Mouse (Mus musculus) cerebral cortex, adult 2 months (tissue): ENCODE measurements around the gene Kmt5a.

Experiments
- WGBS: fragments of 180-500 bp; shearing (Covaris S2); methylation state at CpG from one replicate; pipeline ENCODE4 v1.1.7; 2018; 5-methylcytosine and 5-hydroxymethylcytosine counted together

Kmt5a gene

DNA sequence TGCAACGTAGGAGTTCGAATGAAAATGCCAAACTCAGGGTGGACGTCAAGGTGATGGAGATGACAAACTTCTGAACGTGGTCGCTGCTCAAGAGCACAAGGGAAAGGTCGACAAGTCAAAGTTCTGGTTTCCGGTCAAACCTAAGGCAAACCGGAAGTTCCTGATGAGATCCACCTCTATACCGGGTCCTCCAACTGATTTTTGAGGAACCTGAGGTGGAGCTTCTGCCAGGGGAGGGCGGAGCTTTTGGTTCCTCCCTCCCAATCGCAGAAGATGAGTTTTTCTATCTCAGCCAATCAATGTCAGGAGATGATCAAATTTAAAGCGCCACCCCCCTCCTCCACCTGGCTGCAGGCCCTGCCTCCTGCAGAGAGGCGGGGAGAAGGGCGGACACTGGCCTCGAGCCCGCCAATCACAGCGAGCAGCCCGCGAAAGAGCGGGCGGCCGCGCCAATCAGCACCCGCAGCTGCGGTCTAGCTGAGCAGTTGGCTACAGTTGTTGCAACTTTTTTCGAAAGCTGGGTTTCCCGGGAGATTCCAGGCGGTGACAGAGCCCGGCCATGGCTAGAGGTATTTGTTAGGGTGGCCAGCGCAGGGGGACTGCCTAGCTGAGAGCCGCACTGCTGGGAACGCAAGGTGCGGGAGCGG is at the start of gene Kmt5a:
TSS of gene Kmt5a (plus strand) at position 484 of the 647 bp plus-strand sequence.
- under 1% methylated on average over 34 of the region's 34 CpGs for WGBS

GRCm38 (mm10) chr5:124392412-124392811 is 47.3 kb upstream of the Kmt5a start:
- WGBS, result 97% methylated on average over 4 of the region's 4 CpGs

GRCm38 (mm10) chr5:124393726-124394125 is 46.0 kb upstream of the Kmt5a start:
- WGBS, result 83% methylated on average over 7 of the region's 7 CpGs

GRCm38 (mm10) chr5:124410808-124411207 is 28.9 kb upstream of the Kmt5a start:
- 66% methylated on average over 3 of the region's 3 CpGs for WGBS

DNA sequence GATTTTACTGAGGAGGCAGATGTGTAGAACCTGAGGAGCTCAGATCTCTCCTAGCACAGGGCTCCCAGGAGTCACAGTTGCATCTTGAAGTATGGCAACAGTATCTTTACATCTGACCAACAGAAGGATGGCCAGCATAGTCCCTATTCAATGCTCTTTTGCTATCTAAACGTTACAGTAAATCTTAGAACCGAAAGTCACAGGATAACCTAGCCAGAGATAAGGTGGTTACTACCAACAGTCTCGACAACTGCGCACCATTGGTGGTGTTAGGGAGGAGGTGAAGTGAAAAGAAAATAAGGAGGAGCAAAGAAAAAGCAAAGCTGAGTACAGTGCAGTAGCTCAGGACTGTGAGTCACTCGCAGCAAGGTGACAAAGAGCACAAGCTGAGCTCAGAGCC is 27.6 kb upstream of the Kmt5a start:
- whole genome bisulfite sequencing, result 80% methylated on average over 5 of the region's 5 CpGs

GRCm38 (mm10) chr5:124418903-124419302 is 20.8 kb upstream of the Kmt5a start:
- WGBS, result 49% methylated on average over 2 of the region's 2 CpGs

DNA sequence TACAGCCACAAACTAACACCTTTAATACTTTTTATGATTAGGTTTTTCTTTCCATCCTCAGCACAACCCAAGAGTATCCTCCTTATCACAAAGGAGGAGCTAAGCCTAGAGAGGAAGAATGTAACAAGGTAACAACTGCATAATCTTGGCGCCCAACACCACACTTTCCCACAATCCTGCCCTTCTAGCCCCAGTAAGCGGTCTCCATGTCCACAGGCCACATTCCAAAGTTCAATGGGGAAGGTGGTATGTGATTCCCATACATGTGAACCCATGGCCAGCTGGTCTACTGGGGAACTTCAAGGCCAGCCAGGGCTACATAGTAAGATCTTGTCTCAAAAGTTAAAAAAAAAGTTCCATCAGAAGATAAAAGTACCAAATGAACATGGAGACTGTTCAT is 17.9 kb upstream of the Kmt5a start:
- 92% methylated on average over 2 of the region's 2 CpGs for whole genome bisulfite sequencing

DNA sequence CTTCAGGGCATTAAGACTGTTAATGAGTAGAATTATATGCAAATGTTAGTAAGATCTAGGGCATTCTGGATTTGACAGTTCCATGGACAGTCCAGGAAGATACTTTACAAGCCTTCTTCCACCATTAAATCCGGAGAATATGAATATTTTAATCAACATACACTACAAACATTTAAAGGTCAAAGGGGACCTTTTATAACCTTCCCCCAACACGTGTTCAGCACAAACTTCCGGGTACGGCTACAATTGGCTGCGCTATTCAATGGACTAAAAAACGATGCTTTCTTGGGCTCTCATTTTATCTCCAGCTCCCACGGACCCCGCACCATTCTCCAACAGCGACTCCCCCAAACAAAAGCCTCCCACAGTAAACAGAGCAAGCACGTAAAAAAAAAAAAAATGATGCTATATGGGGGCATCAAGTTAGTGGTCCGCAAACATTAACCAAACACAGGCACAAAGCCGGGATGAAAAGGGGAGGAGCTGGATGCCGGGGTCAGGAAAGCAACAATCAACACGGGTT is 15.5 kb upstream of the Kmt5a start:
- WGBS, result 1% methylated on average over 14 of the region's 14 CpGs

DNA sequence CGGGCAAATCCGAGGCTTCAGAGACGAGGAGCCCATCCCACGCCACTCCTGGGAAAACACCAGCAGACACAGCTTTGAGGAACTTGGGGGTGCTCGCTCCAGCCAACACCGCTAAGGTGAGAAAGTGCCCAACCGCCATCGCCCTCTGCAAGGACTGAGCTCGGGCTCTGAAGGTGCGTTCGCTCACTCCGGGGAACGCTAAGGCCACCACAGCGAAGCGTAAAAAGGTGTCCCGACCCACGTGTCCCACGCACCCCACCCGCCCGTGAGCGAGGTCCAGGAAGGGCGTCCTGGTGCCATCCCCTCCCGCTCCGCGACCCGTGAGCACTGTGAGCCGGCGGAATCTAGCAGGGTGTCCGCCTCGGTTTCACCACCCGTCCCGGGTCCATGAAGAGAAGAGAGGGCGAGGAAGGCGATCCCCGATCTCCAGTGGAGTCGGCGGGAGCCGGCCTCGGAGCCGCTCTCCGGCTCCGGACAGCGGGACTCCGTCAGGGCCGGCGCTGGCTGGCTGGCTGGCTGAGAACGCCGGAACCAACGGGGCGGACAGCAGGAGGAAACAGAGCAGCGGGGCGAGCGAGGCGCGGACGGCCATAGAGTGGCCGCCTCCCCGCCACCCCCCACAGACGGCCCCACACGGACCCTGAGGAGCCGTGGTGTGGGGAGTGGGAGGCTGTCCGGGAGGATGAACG is 14.9 kb upstream of the Kmt5a start:
- under 1% methylated on average over 63 of the region's 63 CpGs for WGBS

GRCm38 (mm10) chr5:124425412-124426259 is 14.1 kb upstream of the Kmt5a start, which contains the start of gene Sbno1:
TSS of gene Sbno1 (minus strand) at chr5:124426001.
- under 1% methylated on average over 65 of the region's 81 CpGs for WGBS

GRCm38 (mm10) chr5:124426475-124427071 is 13.2 kb upstream of the Kmt5a start:
- WGBS, result 85% methylated on average over 10 of the region's 10 CpGs

- 79% methylated on average over 2 of the region's 2 CpGs for WGBS
Observed at GRCm38 (mm10) chr5:124433048-124433447, 6.7 kb upstream of the Kmt5a start.

DNA sequence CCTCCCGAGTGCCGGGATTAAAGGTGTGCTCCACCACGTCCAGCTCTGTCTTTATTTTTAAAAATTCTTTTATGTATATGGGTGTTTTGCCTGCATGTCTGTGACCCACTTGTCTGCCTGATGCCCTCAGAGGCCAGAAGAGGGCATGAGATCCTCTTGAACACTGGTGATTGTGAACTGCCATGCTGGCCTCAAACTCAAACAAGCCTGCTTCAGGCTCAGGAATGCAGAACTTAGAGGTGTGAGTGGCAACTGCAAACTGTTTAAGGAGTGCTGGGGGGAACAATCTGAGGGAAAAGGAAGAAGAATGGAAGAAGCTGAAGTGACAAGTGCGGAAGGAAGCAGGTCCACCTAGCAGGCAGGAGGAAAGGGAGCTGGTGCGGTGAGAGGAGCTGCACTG is 1.5 kb upstream of the Kmt5a start:
- WGBS, result 79% methylated on average over 5 of the region's 5 CpGs

DNA sequence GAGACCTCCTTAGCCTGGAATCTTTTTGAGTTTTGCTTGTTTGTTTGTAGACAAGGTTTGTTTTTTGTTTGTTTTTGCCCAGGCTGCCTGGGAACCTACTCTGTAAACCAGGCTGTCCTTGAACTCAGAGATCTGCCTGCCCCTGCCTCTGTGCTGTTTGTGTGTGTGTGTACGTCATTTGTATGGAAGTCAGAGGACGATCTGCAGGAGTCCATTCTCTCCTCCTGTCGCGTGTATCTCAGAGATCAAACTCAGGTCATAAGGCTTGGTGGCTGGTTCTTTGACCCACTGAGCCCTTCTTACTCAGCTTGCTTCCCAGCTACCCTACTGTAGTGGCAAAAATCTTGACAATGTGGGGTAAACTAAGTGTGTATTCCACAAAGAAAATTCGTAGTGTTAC is 984 bp upstream of the Kmt5a start:
- WGBS, result 66% methylated on average over 5 of the region's 5 CpGs

DNA sequence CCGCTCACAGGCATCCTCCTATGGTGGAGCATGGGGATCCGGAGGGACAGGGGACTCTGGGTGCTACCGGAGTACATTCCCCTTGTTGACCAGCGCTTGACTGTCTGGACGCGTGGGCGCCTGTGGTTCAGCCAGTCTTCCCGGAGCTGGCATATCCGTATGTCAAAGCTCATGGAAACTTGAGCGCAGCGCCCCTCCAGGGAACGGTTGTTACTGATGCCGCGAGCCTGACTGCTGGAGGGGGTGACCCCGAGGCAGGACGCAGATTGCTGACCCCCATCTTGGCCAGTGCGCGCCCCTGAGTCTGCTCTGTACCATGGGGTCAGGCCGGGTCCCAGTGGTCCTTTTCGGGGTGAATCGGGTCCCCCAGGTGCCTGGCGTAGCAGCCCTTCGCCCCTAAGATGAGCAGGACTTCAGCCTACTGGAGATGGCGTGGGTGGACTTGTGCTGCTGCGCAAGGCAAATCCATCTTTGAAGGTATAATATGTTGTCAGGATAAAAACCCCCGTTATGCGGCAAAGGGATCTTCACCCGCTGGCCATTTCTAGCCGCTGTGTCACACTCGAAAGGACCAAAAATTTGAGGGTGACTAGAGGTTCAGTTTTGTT is 468 bp downstream of the Kmt5a start:
- under 1% methylated on average over 30 of the region's 30 CpGs for WGBS

DNA sequence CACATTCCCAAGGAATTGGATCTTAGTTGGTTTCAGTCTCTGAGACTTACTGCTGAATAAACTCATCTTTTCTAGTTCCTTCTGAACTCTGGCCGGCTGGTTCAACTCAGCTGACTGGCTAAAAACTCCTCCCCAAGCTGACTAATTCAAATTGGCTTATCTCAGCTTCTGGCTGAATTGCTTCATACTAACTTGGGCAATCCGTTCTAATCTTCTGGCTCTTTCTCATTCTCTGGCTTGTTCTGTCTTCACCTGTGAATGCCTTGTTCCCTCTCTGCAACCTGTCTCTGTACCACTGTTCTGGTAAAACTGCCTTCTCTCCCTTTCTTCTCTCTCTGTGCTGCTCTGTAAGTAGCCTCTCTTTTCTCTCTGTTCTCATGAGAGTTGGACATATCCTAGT is 2.9 kb downstream of the Kmt5a start:
- WGBS, result 91% methylated on average over 2 of the region's 2 CpGs

DNA sequence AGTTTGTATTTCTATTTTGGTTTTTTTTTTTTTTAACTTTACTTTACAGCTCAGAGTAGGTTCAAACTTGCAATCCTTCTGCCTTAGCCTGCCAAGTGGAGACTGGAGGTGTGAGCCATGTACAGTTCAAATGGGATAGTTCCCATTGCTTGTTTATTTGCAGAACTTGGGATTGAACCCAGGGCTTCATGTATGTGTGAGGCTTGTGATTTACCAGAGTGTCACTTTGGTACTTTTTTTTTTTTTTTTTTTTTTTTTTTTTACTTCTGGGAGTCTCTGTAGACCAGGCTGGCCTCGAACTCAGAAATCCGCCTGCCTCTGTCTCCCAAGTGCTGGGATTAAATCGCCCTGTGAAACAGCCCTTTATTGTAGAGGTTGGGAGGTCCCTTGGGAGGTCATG is 4.5 kb downstream of the Kmt5a start:
- 59% methylated on average over 3 of the region's 3 CpGs for WGBS

- 8% methylated on average over 56 of the region's 66 CpGs for WGBS
Observed at GRCm38 (mm10) chr5:124444661-124445561, 5.2 kb downstream of the Kmt5a start.

DNA sequence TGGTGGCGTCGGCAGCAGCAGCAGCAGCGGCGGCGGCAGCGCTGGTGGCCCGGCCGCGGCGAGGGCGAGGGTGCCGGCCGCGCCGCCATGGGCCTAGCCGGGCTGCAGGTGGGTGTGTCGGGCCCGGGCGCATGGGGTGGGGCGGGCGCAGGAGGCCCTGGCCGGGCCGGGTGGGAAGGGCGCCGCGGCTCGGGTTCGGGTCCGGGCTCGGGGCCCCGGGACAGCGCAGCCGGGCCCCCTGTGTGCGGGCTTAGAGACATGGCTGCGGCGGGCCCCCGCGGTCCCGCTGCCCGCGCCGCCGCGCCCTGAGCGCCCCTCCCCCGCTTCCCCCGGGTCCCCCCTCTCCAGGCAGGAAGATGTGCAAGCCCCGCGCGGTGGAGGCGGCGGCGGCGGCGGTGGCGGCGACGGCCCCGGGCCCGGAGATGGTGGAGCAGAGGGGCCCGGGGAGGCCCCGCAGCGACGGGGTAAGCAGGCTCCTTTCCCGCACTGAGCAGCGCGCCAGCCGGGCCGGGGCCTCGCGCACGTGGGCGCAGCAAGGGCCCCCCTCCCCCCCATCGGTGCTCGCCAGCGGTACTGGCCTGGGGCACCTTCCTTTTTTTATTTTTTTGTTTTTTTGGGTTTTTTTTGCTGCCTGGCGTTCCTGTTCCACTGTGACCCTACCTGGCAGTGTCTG is 6.0 kb downstream of the Kmt5a start:
- 1% methylated on average over 61 of the region's 77 CpGs for WGBS
